Mouse (Mus musculus) B cell, adult 67 days (primary cell): ENCODE measurements around the gene B3galt4. TPM values are rescaled to one million over a fixed set of nuclear protein-coding genes. Genes with fewer than 3 reads are reported as not detected.

Experiments used
- total RNA-seq, 2 experiments: library from RNA; stranded (reverse); gene quantifications; 4 replicates each; pipeline ENCODE4 v1.2.4; 2023

B3galt4 gene
- total RNA-seq: 1 to 10 TPM; 6.1 to 7.1 TPM

GRCm38 (mm10) chr17:33951021-33951946, at the start of gene B3galt4:
Gene B3galt4 (minus strand): TSS chr17:33951488.

GRCm38 (mm10) chr17:34000150-34000537, 48.9 kb upstream of the B3galt4 start, which contains the start of gene H2-K1:
Gene H2-K1 (minus strand): TSS chr17:34000347.

GRCm38 (mm10) chr17:33955555-33956214, 4.4 kb upstream of the B3galt4 start, which contains the start of the genes Vps52 and Rps18:
Gene Vps52 (plus strand): TSS chr17:33955812.
Gene Rps18 (minus strand): TSS chr17:33956001.

DNA sequence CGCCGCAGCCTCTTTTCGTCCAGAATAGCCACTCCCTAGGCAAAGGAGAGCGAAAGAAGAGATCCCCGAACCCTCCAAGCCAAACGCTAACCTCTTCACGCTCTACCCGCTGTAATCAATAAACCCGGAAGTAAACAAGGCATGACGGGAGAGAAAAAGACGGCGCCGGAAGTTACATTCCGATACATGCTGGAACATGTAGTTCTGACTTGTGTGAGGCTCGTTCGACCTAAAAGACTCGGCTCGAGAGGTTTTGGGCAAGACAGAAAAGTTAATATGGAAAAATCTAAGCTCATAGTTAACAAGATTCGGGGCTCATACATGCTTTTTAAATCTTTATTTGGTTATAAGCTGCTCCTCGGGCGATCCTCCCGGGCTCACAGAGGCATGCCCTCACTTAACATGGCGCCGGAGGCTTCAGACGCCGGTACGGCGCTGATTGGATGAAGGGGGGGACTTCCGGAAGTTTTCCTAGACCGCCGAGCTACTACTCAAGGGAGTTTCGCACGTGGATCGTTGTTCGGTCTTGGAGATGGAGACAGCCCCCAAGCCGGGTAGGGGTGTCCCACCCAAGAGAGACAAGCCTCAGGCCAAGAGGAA, 11.0 kb downstream of the B3galt4 start, which contains the start of the genes Pfdn6 and Wdr46:
TSS of gene Pfdn6 (minus strand) at position 138 of the 600 bp plus-strand sequence.
TSS of gene Wdr46 (plus strand) at position 455 of the 600 bp plus-strand sequence.

GRCm38 (mm10) chr17:33929371-33930279, 21.7 kb downstream of the B3galt4 start, which contains the start of gene Rgl2:
Gene Rgl2 (plus strand): TSS chr17:33929543.

DNA sequence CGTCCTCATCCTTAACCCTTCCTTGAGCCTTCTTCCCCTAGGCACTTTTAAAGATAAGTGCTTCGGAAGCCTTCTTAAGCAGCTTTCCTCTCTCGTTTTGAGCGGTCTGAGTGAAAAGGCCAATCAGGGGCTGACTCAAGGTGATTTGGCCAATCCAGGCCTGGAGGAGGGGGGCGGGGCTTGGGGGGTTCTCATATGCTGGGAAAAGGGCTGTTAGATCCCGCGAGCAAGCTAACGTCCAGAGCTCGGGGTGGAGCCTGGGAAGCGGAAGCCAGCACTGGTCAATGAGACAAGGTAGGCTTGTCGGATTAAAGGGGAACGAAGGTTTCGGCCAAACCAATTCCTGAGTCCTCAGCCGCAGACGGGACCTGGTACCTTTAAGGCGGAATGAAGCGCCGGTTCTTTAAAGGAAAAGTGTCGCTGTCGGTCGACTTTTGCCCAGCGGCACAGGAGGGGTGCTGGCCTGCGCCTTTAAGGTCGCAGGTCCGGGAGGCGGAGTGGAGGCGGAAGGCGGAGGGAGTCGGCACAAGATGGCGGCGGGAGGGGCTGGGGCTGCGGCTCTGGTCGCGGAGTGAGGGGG, 35.5 kb downstream of the B3galt4 start, which contains the start of the genes Tapbp and Zbtb22:
TSS of gene Tapbp (plus strand) at position 229 of the 580 bp plus-strand sequence.
TSS of gene Zbtb22 (plus strand) at position 234 of the 580 bp plus-strand sequence.

GRCm38 (mm10) chr17:33909077-33909868, 42.0 kb downstream of the B3galt4 start, which contains the start of gene Daxx:
Gene Daxx (plus strand): TSS chr17:33909414.

DNA sequence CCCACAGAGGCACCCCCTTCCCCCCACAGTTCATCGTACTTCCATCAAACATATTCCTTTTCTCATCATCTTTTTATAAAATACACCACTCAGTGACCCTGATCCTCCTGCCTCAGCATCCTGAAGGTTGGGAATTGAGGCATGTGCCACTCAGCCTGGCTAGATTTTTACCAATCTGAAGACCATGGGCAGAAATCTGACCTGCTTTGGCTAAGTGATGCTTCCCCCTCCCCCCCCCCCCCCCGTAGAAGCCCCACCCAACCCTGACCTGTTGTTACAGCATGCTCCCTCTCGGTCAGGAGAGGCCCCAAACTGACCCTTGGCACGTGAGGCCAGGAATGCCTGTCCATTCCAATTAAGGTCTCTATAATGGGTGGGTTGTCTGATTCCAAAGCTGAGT, 46.5 kb downstream of the B3galt4 start, which contains the start of gene Platr17:
TSS of gene Platr17 (plus strand) at position 301 of the 400 bp plus-strand sequence.

Other genes starting within 250 kb of the B3galt4 start
- 10 to 100 TPM; 46.9 to 54.2 TPM for gene March2, start 232.8 kb downstream of the B3galt4 start, total RNA-seq
- 100 to 1,000 TPM; 199 to 206 TPM for gene Rab11b, start 191.0 kb downstream of the B3galt4 start, total RNA-seq
- under 1 TPM in 1 of 2 experiments, not detected in 1; 0.15 TPM for gene Angptl4, start 169.7 kb downstream of the B3galt4 start, total RNA-seq
- 1 to 10 TPM in 1 of 2 experiments, under 1 TPM in 1; 0.74 to 3.9 TPM for gene Kank3, start 141.0 kb downstream of the B3galt4 start, total RNA-seq
- gene Rps28, start 126.9 kb downstream of the B3galt4 start, total RNA-seq: 1,000 to 10,000 TPM; 3,497 to 3,557 TPM
- 100 to 1,000 TPM; 143 to 152 TPM for gene Ndufa7, start 126.9 kb downstream of the B3galt4 start, total RNA-seq
- gene Cd320, start 108.4 kb downstream of the B3galt4 start, total RNA-seq: 1 to 10 TPM; 4.5 to 7.4 TPM
- not detected for gene Gm7029, start 77.7 kb downstream of the B3galt4 start, total RNA-seq
- gene Kifc1, start 60.8 kb downstream of the B3galt4 start, total RNA-seq: 1 to 10 TPM; 3.7 to 4.7 TPM
- under 1 TPM; 0.74 to 0.96 TPM for gene Platr17, start 46.4 kb downstream of the B3galt4 start, total RNA-seq
- gene Daxx, start 42.1 kb downstream of the B3galt4 start, total RNA-seq: 10 to 100 TPM; 56.7 to 66.7 TPM
- 100 to 1,000 TPM; 452 to 506 TPM for gene Tapbp, start 35.6 kb downstream of the B3galt4 start, total RNA-seq
- gene Zbtb22, start 35.6 kb downstream of the B3galt4 start, total RNA-seq: 10 to 100 TPM; 34.9 to 41.2 TPM
- 100 to 1,000 TPM; 191 to 196 TPM for gene Rgl2, start 21.9 kb downstream of the B3galt4 start, total RNA-seq
- 10 to 100 TPM; 62.1 to 66.8 TPM for gene Pfdn6, start 11.1 kb downstream of the B3galt4 start, total RNA-seq
- 10 to 100 TPM; 40.2 to 41.2 TPM for gene Wdr46, start 10.8 kb downstream of the B3galt4 start, total RNA-seq
- 10 to 100 TPM; 95.0 to 95.1 TPM for gene Vps52, start 4.3 kb upstream of the B3galt4 start, total RNA-seq
- gene Rps18, start 4.5 kb upstream of the B3galt4 start, total RNA-seq: 1,000 to 10,000 TPM; 1,402 to 1,461 TPM
- 1,000 to 10,000 TPM; 2,757 to 2,769 TPM for gene H2-K1, start 48.9 kb upstream of the B3galt4 start, total RNA-seq
- 10 to 100 TPM; 35.8 to 40.6 TPM for gene Ring1, start 73.2 kb upstream of the B3galt4 start, total RNA-seq
- 100 to 1,000 TPM; 145 to 161 TPM for gene H2-Ke6, start 76.6 kb upstream of the B3galt4 start, total RNA-seq
- gene Slc39a7, start 80.2 kb upstream of the B3galt4 start, total RNA-seq: 10 to 100 TPM; 81.1 to 92.0 TPM
- gene Rxrb, start 80.3 kb upstream of the B3galt4 start, total RNA-seq: 100 to 1,000 TPM; 119 to 129 TPM
- gene Col11a2, start 87.9 kb upstream of the B3galt4 start, total RNA-seq: 1 to 10 TPM; 9.3 to 9.6 TPM
- gene H2-Oa, start 140.9 kb upstream of the B3galt4 start, total RNA-seq: 100 to 1,000 TPM; 208 to 232 TPM
- gene H2-DMa, start 168.1 kb upstream of the B3galt4 start, total RNA-seq: 100 to 1,000 TPM; 579 to 585 TPM
- 100 to 1,000 TPM; 526 to 537 TPM for gene Brd2, start 171.1 kb upstream of the B3galt4 start, total RNA-seq
- gene H2-DMb2, start 191.8 kb upstream of the B3galt4 start, total RNA-seq: 1,000 to 10,000 TPM; 1,421 to 1,463 TPM
- 100 to 1,000 TPM; 605 to 615 TPM for gene H2-DMb1, start 201.6 kb upstream of the B3galt4 start, total RNA-seq
- 100 to 1,000 TPM; 143 to 169 TPM for gene Tap1, start 236.1 kb upstream of the B3galt4 start, total RNA-seq
- 100 to 1,000 TPM in 1 of 2 experiments, 10 to 100 TPM in 1; 96.9 to 120 TPM for gene Psmb9, start 236.3 kb upstream of the B3galt4 start, total RNA-seq
- gene Psmb8, start 246.2 kb upstream of the B3galt4 start, total RNA-seq: 100 to 1,000 TPM; 240 to 265 TPM